Mouse (Mus musculus) liver, embryonic 16.5 days (tissue): ENCODE measurements around the gene Col4a3bp. TPM values are rescaled to one million over a fixed set of nuclear protein-coding genes. Genes with fewer than 3 reads are reported as not detected.

Experiments used
- ATAC-seq: fragments of 200-750 bp; cut with Nextera tagmentation; 2 replicates; pipeline ENCODE4 v1.8.0; 2017; ENCODE audit warnings: low read depth, mild to moderate bottlenecking, moderate number of reproducible peaks, moderate library complexity
- H3K27ac ChIP-seq: fragments of 300-500 bp; sonication (generic); 2 replicates; pipeline ENCODE4 v1.5.1; 2014; ENCODE audit warnings: mild to moderate bottlenecking, low read length
- H3K27me3 ChIP-seq: fragments of 300-500 bp; sonication (generic); 2 replicates; pipeline ENCODE4 v1.6.1; 2014; ENCODE audit warnings: low read depth, low read length, mixed read lengths; ENCODE audit not compliant: control insufficient read depth, insufficient read depth
- H3K36me3 ChIP-seq: fragments of 300-500 bp; sonication (generic); 2 replicates; pipeline ENCODE4 v1.6.1; 2014; ENCODE audit warnings: mild to moderate bottlenecking; ENCODE audit not compliant: control insufficient read depth, insufficient read depth
- H3K4me1 ChIP-seq: fragments of 300-500 bp; sonication (generic); 2 replicates; pipeline ENCODE4 v1.6.1; 2014; ENCODE audit warnings: low read depth, low read length, mixed read lengths; ENCODE audit not compliant: control insufficient read depth
- H3K4me2 ChIP-seq: fragments of 300-500 bp; sonication (generic); 2 replicates; pipeline ENCODE4 v1.6.1; 2014; ENCODE audit warnings: low read depth, low read length, mixed read lengths
- H3K4me3 ChIP-seq: fragments of 300-500 bp; sonication (generic); 2 replicates; pipeline ENCODE4 v1.5.1; 2014; ENCODE audit warnings: low read depth, mild to moderate bottlenecking, low read length
- H3K9ac ChIP-seq: fragments of 300-500 bp; sonication (generic); 2 replicates; pipeline ENCODE4 v1.6.1; 2014; ENCODE audit warnings: low read depth, low read length
- H3K9me3 ChIP-seq: fragments of 300-500 bp; sonication (generic); replicated peaks from 2 replicates; pipeline ENCODE4 v1.6.1; 2016; ENCODE audit warnings: low read length; ENCODE audit not compliant: control insufficient read depth
- WGBS: fragments of 180-500 bp; shearing (Covaris S2); extraction: QIAGEN DNeasy Blood & Tissue Kit; methylation state at CpG from one replicate; pipeline ENCODE4 v1.1.7; 2014; ENCODE audit not compliant: insufficient replicate concordance; 5-methylcytosine and 5-hydroxymethylcytosine counted together
- polyA plus RNA-seq: library from polyadenylated mRNA; unstranded; fragments of >200 nt; fragmentation: Nextera tagmentation; extraction: Ambion mirVana; gene quantifications from 2 replicates; pipeline ENCODE4 v1.2.1, GENCODE M21; 2015

Gene Col4a3bp
- polyA plus RNA-seq, 1 experiment from 2014 or later = 5.5 TPM

DNA sequence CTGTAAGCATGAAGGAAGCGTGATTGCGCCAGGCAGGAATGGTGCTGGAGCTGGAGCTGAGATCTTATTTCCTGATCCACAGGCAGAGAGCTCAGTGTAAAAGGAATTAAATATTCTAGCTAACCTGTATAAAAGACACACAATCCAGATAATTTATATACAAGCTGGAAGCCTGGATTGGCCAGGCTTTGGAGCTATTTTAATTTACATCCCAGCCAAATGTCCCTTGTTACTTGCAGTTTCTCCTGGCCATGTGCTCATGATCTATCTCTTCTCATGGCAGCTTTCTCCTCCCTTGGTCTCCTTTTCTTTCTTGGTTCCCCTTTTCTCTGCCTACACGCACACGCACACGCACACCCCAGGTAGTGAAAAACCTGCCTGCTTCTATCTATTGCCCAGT, 44.1 kb downstream of the Col4a3bp start:
- 85% methylated on average over 5 of the region's 5 CpGs for WGBS
- no peak overlapping the region for H3K9ac ChIP-seq
- H3K36me3 ChIP-seq = no peaks in the 10 kb centered on the region
- no peak overlapping the region for H3K27ac ChIP-seq
- no peaks in the 10 kb centered on the region for H3K27me3 ChIP-seq
- no peak overlapping the region for H3K4me3 ChIP-seq
- no peaks in the 10 kb centered on the region; the same call in none of the 2 replicates for H3K4me1 ChIP-seq
- H3K4me2 ChIP-seq = no peak overlapping the region
- H3K9me3 ChIP-seq = no peaks in the 10 kb centered on the region
- no peak for ATAC-seq

- Histone ChIP-seq H3K27me3 (no peaks in the 10 kb centered on the region), H3K4me3 (no peak overlapping the region), H3K27ac (no peak overlapping the region), H3K9ac (no peak overlapping the region), H3K9me3 (no peaks in the 10 kb centered on the region), H3K36me3 (no peaks in the 10 kb centered on the region), H3K4me1 (no peaks in the 10 kb centered on the region; the same call in none of the 2 replicates), H3K4me2 (no peak overlapping the region)
- 87% methylated on average over 1 of the region's 1 CpGs for WGBS
- ATAC-seq = no peak
Observed at GRCm38 (mm10) chr13:96588642-96589041, 46.2 kb downstream of the Col4a3bp start.

DNA sequence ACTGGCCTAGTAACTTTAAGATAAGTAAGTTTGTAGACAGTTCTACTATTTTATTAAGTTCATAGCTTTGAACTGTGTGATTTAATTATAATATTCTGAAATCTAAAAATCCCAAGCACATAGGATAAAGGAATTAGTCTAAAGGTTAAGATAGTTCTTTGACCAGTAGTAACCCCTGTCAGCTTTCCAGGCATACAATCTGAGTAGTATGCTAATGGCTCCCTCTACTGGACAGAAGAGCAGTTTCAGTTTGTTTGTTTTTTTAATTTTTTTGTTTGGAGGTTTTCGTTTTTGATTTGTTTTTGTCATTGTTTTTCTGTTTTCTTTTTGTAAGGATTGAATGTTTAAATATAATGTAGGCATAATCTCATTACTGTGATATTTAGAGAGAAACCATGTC, 51.2 kb downstream of the Col4a3bp start:
- Histone ChIP-seq H3K27me3 (no peaks in the 10 kb centered on the region), H3K4me2 (no peak overlapping the region), H3K4me3 (no peak overlapping the region), H3K27ac (no peak overlapping the region), H3K4me1 (no peaks in the 10 kb centered on the region; the same call in 1 of the 2 replicates), H3K36me3 (no peaks in the 10 kb centered on the region), H3K9me3 (no peaks in the 10 kb centered on the region), H3K9ac (no peak overlapping the region)
- WGBS = 5% methylated on average over 1 of the region's 1 CpGs
- no peak for ATAC-seq

GRCm38 (mm10) chr13:96594070-96594469, 51.7 kb downstream of the Col4a3bp start:
- WGBS = 79% methylated on average over 4 of the region's 4 CpGs
- H3K27me3 ChIP-seq = no peaks in the 10 kb centered on the region
- no peak overlapping the region for H3K4me3 ChIP-seq
- no peak for ATAC-seq
- no peaks in the 10 kb centered on the region; the same call in 1 of the 2 replicates for H3K4me1 ChIP-seq
- H3K4me2 ChIP-seq = no peak overlapping the region
- H3K9me3 ChIP-seq = no peaks in the 10 kb centered on the region
- no peak overlapping the region for H3K9ac ChIP-seq
- H3K27ac ChIP-seq = no peak overlapping the region
- no peaks in the 10 kb centered on the region for H3K36me3 ChIP-seq

GRCm38 (mm10) chr13:96599182-96599581, 56.8 kb downstream of the Col4a3bp start:
- H3K4me3 ChIP-seq = no peak overlapping the region
- no peak for ATAC-seq
- WGBS = 85% methylated on average over 9 of the region's 9 CpGs
- H3K27me3 ChIP-seq = no peaks in the 10 kb centered on the region
- peaks cover 5% of the 10 kb centered on the region for H3K36me3 ChIP-seq
- H3K27ac ChIP-seq = no peak overlapping the region
- H3K9me3 ChIP-seq = no peaks in the 10 kb centered on the region
- H3K9ac ChIP-seq = no peak overlapping the region
- H3K4me1 ChIP-seq = no peaks in the 10 kb centered on the region
- no peak overlapping the region for H3K4me2 ChIP-seq

- no peak for ATAC-seq
- Histone ChIP-seq H3K4me1 (no peaks in the 10 kb centered on the region), H3K4me3 (no peak overlapping the region), H3K4me2 (no peak overlapping the region), H3K9ac (no peak overlapping the region), H3K9me3 (no peaks in the 10 kb centered on the region), H3K27me3 (no peaks in the 10 kb centered on the region), H3K36me3 (peaks cover 6% of the 10 kb centered on the region), H3K27ac (no peak overlapping the region)
- 51% methylated on average over 2 of the region's 2 CpGs for WGBS
Observed at GRCm38 (mm10) chr13:96604242-96604641, 61.8 kb downstream of the Col4a3bp start.

- Histone ChIP-seq H3K4me3 (no peak overlapping the region), H3K27me3 (no peaks in the 10 kb centered on the region), H3K9me3 (no peaks in the 10 kb centered on the region), H3K36me3 (peaks cover 4% of the 10 kb centered on the region), H3K27ac (no peak overlapping the region), H3K4me2 (no peak overlapping the region), H3K9ac (no peak overlapping the region), H3K4me1 (no peaks in the 10 kb centered on the region)
- 59% methylated on average over 3 of the region's 3 CpGs for WGBS
- no peak for ATAC-seq
Observed at GRCm38 (mm10) chr13:96614615-96615014, 72.2 kb downstream of the Col4a3bp start.

DNA sequence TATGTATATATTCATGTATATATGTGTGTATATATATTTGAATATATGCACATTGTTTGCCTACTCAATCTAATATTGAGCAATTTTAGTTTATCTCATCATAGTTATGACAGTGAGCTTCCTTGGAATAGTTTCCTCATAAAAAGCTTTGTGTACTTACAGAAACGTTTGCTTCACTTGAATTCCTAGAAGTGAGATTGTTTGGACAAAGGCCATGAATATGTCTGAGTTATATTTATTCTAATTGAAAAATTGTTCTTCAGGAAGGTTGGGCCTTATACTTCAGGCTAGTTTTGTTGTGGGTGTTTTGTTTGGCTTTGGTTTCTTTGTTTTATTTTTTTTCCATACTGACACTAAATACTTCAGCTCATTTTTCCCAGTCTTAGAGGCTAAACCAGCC, 78.5 kb downstream of the Col4a3bp start:
- Histone ChIP-seq H3K9ac (no peak overlapping the region), H3K4me2 (no peak overlapping the region), H3K4me3 (no peak overlapping the region), H3K27ac (no peak overlapping the region), H3K4me1 (no peaks in the 10 kb centered on the region), H3K9me3 (no peaks in the 10 kb centered on the region), H3K27me3 (no peaks in the 10 kb centered on the region), H3K36me3 (peaks cover 4% of the 10 kb centered on the region)
- 52% methylated on average over 1 of the region's 1 CpGs for WGBS
- no peak for ATAC-seq

DNA sequence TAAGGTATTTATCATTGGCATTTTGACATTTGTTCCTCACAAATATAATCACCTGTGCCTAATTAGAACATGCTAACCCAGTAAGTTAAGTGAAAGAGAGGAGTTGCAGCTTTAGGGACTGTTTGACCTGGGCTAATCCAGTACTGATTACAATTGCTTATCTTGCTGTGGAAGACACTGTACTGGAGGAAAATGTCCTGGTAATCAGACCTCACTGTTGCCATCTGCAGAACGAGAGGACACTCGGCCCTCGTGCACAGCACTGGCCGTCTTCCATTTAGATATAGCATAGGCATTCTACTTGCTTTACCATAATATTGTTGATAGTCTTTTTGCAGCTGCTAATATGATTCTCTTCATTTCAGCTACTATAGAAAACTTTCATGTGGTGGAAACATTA, 88.0 kb downstream of the Col4a3bp start:
- WGBS = 40% methylated on average over 4 of the region's 4 CpGs
- Histone ChIP-seq H3K27ac (no peak overlapping the region), H3K27me3 (no peaks in the 10 kb centered on the region), H3K4me3 (no peak overlapping the region), H3K36me3 (peaks cover 16% of the 10 kb centered on the region), H3K9ac (no peak overlapping the region), H3K4me2 (no peak overlapping the region), H3K9me3 (no peaks in the 10 kb centered on the region), H3K4me1 (no peaks in the 10 kb centered on the region)
- ATAC-seq = 0 out of 2 replicates have a peak, but pooled peaks have one; percentile 32
